Mouse (Mus musculus) bone marrow macrophage, adult 2 months (primary cell): ENCODE data around the gene Terf2. TPM values are rescaled to one million over a fixed set of nuclear protein-coding genes. Genes with fewer than 3 reads are reported as not detected.

Experiments
- H3K27ac ChIP-seq: 2 replicates; pipeline ENCODE4 v1.5.1; 2012; ENCODE audit warnings: low read depth, low read length; ENCODE audit not compliant: insufficient read depth
- H3K4me1 ChIP-seq: 2 replicates; pipeline ENCODE4 v1.6.1; 2012; ENCODE audit warnings: low read length; ENCODE audit not compliant: control insufficient read depth, insufficient read depth
- H3K4me3 ChIP-seq: 2 replicates; pipeline ENCODE4 v1.5.1; 2012; ENCODE audit warnings: mild to moderate bottlenecking, low read length, moderate library complexity; ENCODE audit not compliant: insufficient read depth
- CTCF ChIP-seq: IDR thresholded peaks from 2 replicates; pipeline ENCODE4 v1.5.1; 2012; ENCODE audit warnings: low read depth, mild to moderate bottlenecking, low read length, moderate library complexity
- POLR2A ChIP-seq: IDR thresholded peaks from 2 replicates; pipeline ENCODE4 v1.6.1; 2012; ENCODE audit warnings: mild to moderate bottlenecking, low read depth, low read length, borderline replicate concordance
- polyA plus RNA-seq: library from polyadenylated mRNA; stranded (reverse); fragments of >200 nt; gene quantifications from 2 replicates; pipeline ENCODE4 v1.2.4, GENCODE M21; 2012; ENCODE audit not compliant: missing spikeins, insufficient read depth, insufficient read length

Gene Terf2
- polyA plus RNA-seq, 1 experiment, result 34.2 TPM

DNA sequence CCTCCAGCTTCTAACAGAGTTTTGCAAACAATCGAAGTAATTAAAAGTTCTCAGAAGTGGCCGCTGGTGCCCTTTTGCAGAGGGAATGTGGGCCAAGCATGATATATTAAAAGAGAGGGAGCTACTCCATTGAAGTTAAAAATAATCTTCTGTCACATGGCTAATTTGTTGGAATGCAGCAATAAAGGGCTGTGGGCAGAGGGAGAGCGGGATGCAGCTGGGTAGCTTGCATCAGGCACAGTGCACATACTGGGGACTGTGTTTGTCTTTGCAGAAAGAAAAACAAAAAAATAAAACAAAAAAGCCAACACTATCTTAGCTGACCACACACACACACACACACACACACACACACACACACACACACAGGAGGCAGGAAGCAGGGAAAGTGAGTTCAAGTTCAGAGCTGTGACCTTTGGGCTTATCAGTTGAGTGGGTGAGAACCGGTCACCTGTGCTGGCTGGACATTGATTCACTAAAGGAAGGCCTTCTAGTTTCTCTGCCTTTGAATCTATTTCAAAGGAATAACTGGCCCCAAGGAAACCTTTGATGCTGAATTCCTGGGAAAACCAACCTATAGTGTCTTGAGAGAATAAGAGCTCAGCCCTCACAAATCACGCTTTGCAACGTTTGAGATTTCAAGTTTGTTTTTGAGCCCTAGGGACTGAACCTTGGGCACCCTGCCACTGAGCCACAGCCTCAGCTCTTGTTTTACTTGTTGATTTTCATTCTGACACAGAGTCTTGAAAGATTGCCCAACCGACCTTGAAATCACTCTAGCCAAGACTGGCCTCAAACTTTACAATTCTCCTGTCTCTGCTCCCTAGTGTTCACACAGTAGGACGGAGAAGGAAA, 33.1 kb upstream of the Terf2 start:
- Histone ChIP-seq H3K4me3 (no peak overlapping the region), H3K4me1 (peaks cover 5% of the 10 kb centered on the region; the same call in 1 of the 2 replicates), H3K27ac (no peak overlapping the region)
- no peak for TF ChIP-seq CTCF
- no peak for TF ChIP-seq POLR2A

DNA sequence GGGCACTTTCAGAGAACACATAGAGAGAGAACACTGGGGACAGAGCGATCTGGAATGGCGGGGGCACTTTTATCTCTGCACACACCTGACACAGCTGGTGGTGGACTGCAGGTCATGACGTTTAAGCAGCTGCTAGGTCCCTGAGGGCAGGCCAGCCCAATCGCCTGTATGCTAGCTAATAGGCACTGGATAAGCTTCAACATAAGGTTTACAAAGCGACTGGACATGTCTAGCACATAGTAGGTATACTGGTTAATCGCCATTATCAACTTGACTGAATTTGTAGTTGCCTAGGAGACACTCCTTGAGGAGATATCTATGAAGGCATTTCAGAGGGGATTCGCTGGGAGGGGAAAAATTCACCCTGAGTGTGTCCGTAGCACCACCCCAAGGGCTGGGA, 28.0 kb upstream of the Terf2 start:
- no peak overlapping the region for H3K4me3 ChIP-seq
- TF ChIP-seq CTCF, result no peak
- no peak for TF ChIP-seq POLR2A
- no peak overlapping the region for H3K27ac ChIP-seq
- peaks cover 5% of the 10 kb centered on the region; the same call in 1 of the 2 replicates for H3K4me1 ChIP-seq

DNA sequence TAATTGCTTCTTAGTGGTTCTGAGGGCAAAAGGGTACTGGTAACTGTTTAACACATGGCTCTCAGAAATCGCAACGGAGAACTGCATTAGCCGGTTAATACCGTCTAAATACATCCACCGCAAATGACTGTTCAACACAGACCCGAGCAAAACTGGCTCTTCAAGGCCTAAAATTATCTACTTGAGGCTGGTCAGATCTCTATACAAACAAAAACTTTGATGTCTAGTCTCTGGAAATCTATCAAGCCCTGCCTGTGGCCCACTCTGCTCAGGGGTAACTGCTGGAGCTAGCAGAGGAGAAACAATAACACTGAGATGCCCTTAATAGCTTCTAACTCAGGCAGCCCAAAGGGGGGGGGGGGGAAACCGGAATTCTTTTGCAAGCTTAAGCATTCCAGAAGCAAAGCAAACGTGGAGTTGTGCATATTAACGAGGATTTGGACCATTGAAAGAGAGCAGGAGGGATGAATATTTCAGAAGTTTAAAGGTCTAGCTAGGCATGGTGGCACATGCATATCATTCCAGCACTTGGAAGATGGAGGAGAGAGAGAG, 26.8 kb upstream of the Terf2 start:
- Histone ChIP-seq H3K4me1 (peaks cover 5% of the 10 kb centered on the region; the same call in 1 of the 2 replicates), H3K4me3 (no peak overlapping the region), H3K27ac (no peak overlapping the region)
- no peak for TF ChIP-seq POLR2A

DNA sequence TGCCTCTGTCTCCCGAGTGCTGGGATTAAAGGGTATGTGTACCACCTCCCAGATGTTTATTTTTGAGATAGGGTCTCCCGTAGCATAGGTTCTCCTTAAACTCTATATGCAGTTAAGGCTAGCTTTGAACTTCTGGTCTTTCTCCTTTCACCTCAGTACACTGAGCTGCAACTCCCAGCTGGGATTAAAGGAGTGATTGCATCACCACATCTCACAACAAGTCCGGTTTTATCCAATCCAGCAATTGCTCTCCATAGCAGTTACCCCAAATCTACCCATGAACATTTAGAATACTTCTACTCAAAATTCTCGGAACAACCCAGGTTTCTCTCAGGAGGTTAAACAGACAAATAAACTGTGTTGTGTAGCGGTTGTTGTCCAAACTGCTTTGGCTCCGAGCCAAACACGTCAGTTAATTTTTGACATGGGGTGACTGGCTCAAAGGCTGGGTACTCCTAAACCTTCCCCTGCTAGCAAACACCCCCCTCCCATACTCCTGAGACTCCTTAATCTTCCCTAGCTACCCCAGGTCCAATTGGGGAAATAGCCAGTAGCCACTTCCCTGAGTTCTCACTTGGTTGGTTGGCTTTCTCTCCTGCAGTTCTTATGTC, 25.4 kb upstream of the Terf2 start:
- Histone ChIP-seq H3K4me3 (no peak overlapping the region), H3K27ac (no peak overlapping the region), H3K4me1 (peaks cover 5% of the 10 kb centered on the region; the same call in 1 of the 2 replicates)
- TF ChIP-seq POLR2A (no peak), CTCF (no peak)

DNA sequence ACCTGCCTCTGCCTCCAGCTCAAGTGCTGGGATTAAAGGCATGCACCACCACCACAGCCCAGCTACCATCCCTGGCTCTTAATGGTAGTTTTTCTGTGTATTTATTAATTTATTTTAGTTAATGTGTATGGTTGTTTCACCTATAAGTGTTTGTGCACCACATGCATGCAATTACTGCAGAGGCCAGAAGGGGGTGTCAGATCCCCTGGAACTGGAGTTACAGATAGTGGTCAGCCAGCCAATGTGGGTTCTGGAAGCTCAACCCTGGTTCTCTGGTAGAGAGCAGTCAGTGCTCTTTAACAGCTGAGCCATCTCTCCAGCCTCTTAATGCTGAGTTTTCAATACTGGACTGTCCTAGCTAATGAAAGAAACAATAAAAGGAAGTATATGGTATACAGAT, 24.5 kb upstream of the Terf2 start:
- H3K4me1 ChIP-seq, result peaks cover 3% of the 10 kb centered on the region; the same call in 1 of the 2 replicates
- no peak overlapping the region for H3K4me3 ChIP-seq
- H3K27ac ChIP-seq, result no peak overlapping the region
- TF ChIP-seq POLR2A, result no peak
- TF ChIP-seq CTCF, result no peak

DNA sequence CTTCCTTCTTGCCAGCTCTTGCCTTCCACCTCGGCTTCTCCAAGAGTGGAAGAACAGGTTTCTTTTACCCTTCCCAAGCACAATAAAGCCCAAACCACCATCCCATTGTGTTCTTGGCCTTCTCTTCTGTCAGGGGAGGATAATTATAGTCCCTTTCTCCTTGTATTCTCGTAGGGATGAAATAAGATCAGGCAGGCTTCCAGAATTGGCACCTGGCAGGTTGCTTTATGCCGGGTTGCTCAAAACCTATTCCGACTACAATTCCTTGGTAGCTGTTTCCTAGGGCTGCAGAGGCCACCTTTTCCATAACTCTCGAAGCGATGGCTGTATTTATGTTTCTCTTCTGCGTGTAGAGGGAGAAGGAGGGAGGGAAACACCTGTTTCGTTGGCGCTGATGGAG, 23.1 kb upstream of the Terf2 start:
- TF ChIP-seq CTCF (no peak), POLR2A (no peak)

DNA sequence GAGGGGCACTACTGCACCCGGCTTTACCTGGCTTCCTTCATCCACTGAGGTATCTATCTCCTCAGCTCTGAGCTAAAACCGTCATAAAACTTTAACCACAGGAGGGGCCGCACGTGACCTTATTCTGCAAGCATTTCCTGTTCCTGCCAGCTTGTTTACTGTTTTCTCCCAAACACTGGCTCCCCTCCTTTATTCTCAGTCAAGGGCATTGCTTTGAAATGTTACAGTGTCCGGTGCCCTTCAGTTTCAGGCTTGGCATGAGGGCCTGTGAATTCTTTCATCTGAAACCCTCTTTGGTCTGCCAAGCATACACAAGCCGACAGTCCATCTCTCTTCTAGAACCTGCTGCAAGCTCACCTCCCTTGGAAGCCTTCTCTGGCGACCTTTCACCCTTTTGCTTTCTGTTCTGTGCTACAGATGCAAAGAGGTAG, 22.5 kb upstream of the Terf2 start:
- Histone ChIP-seq H3K27ac (no peak overlapping the region), H3K4me1 (0 out of 2 replicates have a peak, but pooled peaks cover 2% of the 10 kb centered on the region), H3K4me3 (no peak overlapping the region)
- TF ChIP-seq CTCF (no peak), POLR2A (no peak)

More for the DNA sequence above, 23.1 kb upstream of the Terf2 start:
- H3K4me3 ChIP-seq, result no peak overlapping the region
- 0 out of 2 replicates have a peak, but pooled peaks cover 2% of the 10 kb centered on the region for H3K4me1 ChIP-seq
- H3K27ac ChIP-seq, result no peak overlapping the region

DNA sequence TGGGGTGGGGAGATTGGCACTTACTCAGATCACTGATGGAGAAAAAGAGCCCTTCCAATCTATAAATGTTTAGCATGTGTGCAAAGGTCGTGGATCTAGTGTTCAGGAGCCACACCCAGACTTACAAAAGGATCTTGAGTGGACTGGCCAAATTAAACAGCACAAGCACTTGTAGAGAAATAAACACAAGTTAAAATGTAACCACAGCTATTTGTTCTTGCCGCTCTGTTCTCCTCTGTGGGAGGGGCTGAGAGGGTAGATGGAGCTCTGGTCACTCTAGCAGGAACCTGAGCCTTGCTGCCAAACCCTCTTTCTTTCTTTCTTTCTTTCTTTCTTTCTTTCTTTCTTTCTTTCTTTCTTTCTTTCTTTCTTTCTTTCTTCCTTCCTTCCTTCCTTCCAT, 20.7 kb upstream of the Terf2 start:
- no peak overlapping the region for H3K4me3 ChIP-seq
- H3K4me1 ChIP-seq, result 0 out of 2 replicates have a peak, but pooled peaks cover 2% of the 10 kb centered on the region
- H3K27ac ChIP-seq, result no peak overlapping the region
- TF ChIP-seq CTCF, result no peak
- no peak for TF ChIP-seq POLR2A

DNA sequence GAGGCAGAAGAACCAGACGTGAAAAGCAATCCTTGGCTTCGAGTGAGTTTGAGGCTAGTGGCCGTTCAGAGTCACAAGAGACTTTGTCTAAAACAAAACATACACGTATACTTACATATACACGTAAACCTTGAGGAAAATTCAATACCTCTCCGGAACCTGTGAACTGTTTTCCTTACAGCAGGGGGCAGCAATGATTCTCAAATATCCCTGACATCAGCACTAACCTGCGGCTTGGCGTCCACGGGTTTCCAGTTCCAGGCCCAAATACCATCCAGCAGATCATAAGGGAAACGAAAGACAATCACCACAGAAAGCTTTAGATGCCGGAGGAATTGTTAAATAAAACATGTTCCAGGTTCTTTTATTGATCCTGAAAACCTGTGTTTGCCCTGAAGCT, 19.7 kb upstream of the Terf2 start:
- TF ChIP-seq POLR2A (no peak), CTCF (peak; percentile 51)
- no peak overlapping the region for H3K4me3 ChIP-seq
- no peak overlapping the region for H3K27ac ChIP-seq
- H3K4me1 ChIP-seq, result 0 out of 2 replicates have a peak, but pooled peaks cover 2% of the 10 kb centered on the region

DNA sequence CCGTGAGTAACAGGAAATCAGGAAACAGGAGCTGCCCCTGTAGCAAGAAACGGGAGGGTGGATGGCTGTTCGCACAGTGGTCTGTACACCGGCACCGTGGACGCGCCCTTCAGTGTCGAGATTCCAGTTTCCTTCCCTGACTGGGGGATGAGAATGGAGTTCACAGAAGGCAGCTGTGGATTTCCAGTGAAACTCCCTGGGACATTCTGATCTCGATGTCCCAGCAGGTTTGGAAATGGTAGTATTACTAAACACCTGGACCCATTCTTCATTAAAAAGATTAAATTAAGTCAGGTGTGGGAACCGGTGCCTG, 18.6 kb upstream of the Terf2 start:
- Histone ChIP-seq H3K4me1 (0 out of 2 replicates have a peak, but pooled peaks cover 2% of the 10 kb centered on the region), H3K27ac (no peak overlapping the region), H3K4me3 (no peak overlapping the region)
- TF ChIP-seq POLR2A (no peak), CTCF (no peak)
